Mouse (Mus musculus) myocyte (in vitro differentiated cells): ENCODE results near the gene Bcorl1.

ENCODE experiments used
- CEBPB ChIP-seq: IDR thresholded peaks from 2 replicates; pipeline ENCODE4 v1.6.1; 2011; ENCODE audit warnings: mild to moderate bottlenecking, moderate library complexity; ENCODE audit not compliant: poor library complexity, insufficient read depth, severe bottlenecking
- E2F4 ChIP-seq: IDR thresholded peaks from one replicate; pipeline ENCODE4 v1.6.1; 2011; ENCODE audit warnings: mild to moderate bottlenecking, control low read depth, moderate library complexity; ENCODE audit not compliant: insufficient read depth
- MAX ChIP-seq: IDR thresholded peaks from one replicate; pipeline ENCODE4 v1.6.1; 2011; ENCODE audit warnings: low read depth, mild to moderate bottlenecking, control low read depth
- MYOD1 ChIP-seq, 3 experiments: IDR thresholded peaks; one replicate each; pipeline ENCODE4 v1.6.1; 2011; ENCODE audit warnings: control low read depth in 2 of 3, low read depth in 2 of 3, mild to moderate bottlenecking in 2 of 3, moderate library complexity in 1 of 3; ENCODE audit not compliant: insufficient read length in 2 of 3, control insufficient read depth in 1 of 3
- MYOG ChIP-seq, 3 experiments: IDR thresholded peaks; one replicate each; pipeline ENCODE4 v1.6.1; 2011; ENCODE audit warnings: control low read depth in 2 of 3, low read depth in 2 of 3, mild to moderate bottlenecking in 2 of 3; ENCODE audit not compliant: insufficient read length in 2 of 3, control insufficient read depth in 1 of 3, insufficient read depth in 1 of 3
- POLR2A ChIP-seq: IDR thresholded peaks from one replicate; pipeline ENCODE4 v1.6.1; 2011; ENCODE audit warnings: low read depth, mild to moderate bottlenecking, control low read depth, moderate library complexity; ENCODE audit not compliant: insufficient read length
- POLR2AphosphoS2 ChIP-seq: IDR thresholded peaks from one replicate; pipeline ENCODE4 v1.6.1; 2011; ENCODE audit warnings: low read depth, control low read depth; ENCODE audit not compliant: insufficient read length
- REST ChIP-seq: IDR thresholded peaks from one replicate; pipeline ENCODE4 v1.6.1; 2011; ENCODE audit warnings: mild to moderate bottlenecking, control low read depth, moderate library complexity; ENCODE audit not compliant: insufficient read depth, insufficient read length
- SRF ChIP-seq: IDR thresholded peaks from one replicate; pipeline ENCODE4 v1.6.1; 2011; ENCODE audit warnings: low read depth; ENCODE audit not compliant: control insufficient read depth, insufficient read length
- TCF12 ChIP-seq: IDR thresholded peaks from one replicate; pipeline ENCODE4 v1.6.1; 2011; ENCODE audit warnings: mild to moderate bottlenecking, control low read depth; ENCODE audit not compliant: poor library complexity, insufficient read depth, severe bottlenecking
- TCF3 ChIP-seq: IDR thresholded peaks from one replicate; pipeline ENCODE4 v1.6.1; 2011; ENCODE audit warnings: low read depth, control low read depth; ENCODE audit not compliant: insufficient read length
- USF1 ChIP-seq: IDR thresholded peaks from one replicate; pipeline ENCODE4 v1.6.1; 2011; ENCODE audit warnings: low read depth, mild to moderate bottlenecking, control low read depth, moderate library complexity

DNA sequence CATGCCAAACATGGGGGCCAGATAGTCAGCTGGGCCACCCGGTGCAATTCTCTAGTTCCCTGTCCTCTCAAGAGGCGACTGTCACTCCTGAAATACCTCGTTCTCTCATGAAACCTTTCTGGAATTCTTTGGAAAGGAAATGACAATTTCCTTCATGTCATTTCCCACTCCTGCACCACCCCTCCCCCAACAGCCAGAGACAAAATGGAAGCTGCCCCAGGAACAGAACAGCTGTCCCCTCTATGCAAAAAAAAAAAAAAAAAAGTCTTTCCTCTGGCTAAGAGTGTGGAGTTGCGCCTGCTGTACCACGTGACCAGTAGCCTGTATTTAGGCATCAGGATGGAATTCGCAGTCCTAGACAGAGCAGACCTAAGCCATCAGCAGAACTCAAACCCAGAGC lies 87.1 kb downstream of the Bcorl1 start:
- TF ChIP-seq POLR2A (no peak), MAX (no peak), CEBPB (no peak), POLR2AphosphoS2 (no peak), TCF12 (no peak), MYOD1 (IDR thresholded peaks at IDR 0.05; ENCODE audit: control insufficient read depth in 1 of 3, insufficient read length in 2 of 3, low read depth in 2 of 3) (no peak), E2F4 (no peak), REST (no peak), USF1 (no peak), SRF (no peak), MYOG (IDR thresholded peaks at IDR 0.05; ENCODE audit: control insufficient read depth in 1 of 3, insufficient read depth in 1 of 3, insufficient read length in 2 of 3, low read depth in 2 of 3) (no peak), TCF3 (no peak)
